Mouse (Mus musculus): ENCODE measurements at regions not wholly inside any gene's neighbourhood (a gene's known extent, or its start where the extent isn't known, plus 50 kb on each side); places are given as distances from the start of the nearest gene placed in this dataset.
A peak's percentile ranks its signal among the peaks of the same experiment; 100 is the strongest.

DNA sequence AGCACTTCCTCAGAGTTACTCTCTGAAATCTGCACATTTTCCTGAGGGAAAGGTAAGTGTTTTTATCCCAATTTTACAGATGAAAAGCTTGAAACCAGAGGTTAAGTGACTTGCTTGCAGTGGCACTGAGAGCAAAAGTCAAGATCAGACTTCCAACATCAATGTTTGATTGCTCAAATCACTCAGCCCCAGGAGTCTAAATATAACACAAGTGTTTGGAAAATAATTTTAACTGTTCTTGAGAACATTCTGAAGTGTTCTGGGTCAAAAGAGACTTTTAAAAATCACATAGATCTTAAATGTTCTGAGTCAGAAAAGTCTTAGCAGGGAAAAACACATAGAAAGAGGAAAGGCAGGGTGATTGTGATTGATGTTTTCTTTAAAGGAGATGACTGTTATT, 848.6 kb upstream of the Cntnap5a start:
- DNase-seq (ENCODE audit: low spot score in 2 of 2), result no peak

DNA sequence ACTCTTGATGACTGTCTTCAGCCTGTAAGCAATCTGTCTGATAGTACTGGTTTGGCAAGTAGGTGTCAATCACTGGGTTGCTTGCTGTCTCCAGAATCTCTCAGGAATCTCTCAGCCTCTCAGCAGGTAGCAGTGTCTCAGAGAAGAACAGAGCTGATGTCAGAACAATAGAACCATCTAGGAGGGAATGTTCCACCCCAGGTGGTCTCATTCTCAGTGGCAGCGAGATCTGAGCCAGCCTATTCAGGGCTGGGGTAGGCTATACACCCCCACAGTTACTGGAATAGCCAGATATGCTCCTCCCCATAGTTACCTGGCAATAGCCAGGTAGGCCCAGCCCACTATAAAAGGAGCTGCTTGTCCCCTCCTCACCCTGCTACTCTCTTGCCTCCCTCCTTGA, 834.9 kb upstream of the Cntnap5a start:
- no peak for DNase-seq (ENCODE audit: low spot score in 2 of 2)

- DNase-seq (ENCODE audit: low spot score in 2 of 2), result no peak
Measured at GRCm38 (mm10) chr1:114860983-114861382, 823.6 kb upstream of the Cntnap5a start.

DNA sequence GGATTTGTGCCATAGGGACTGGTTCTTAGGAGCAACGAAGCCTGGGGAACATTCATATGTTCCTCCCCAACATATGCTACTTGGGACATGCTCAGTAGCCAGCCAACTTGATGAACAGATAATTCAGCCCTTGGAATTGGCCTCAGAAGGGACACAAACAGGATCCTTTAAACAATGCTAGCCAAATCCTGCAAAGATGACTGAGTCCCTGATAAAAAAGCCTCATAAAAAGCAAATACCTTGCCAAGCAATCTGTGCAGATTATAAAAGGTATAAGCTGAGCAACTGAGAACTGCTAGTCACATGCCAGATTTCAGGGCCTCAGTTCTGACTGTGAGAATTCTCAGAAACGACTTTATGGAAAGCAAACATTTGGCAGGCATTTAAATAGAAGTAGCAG, 821.6 kb upstream of the Cntnap5a start:
- DNase-seq (ENCODE audit: low spot score in 2 of 2), result peak; percentile 8 to 28

DNA sequence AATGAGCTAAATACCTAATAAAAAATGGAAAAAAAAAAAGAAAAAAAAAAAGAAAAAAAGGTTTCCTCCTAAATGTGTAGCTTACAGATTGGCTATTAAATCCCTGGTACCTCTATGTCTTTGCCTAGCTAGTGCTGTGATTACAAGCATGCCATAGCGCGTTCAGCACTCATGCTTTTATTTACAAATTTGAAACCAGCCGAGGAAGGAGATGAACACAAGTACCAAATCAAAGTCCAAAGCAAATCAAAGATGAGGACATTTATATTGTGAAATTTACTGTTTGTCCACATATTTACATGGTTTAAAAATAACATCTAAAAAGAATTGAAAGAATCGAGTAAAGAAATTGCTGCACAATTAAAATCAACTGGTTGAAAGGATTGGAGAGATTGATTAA, 808.8 kb upstream of the Cntnap5a start:
- DNase-seq (ENCODE audit: low spot score in 2 of 2), result no peak
